ENCODE assay signal across 7 mouse cellular contexts in genomic region chr17:21009726-21010125, GRCm38 (mm10). TPM values are rescaled to one million over a fixed set of nuclear protein-coding genes. Genes with fewer than 3 reads are reported as not detected.
DNase-seq lines count a peak whose midpoint lies in the region; ATAC-seq lines count a peak whose summit lies in the region.

No protein-coding gene starts in this region.

- H3K4me2 ChIP-seq in lung, embryonic 16.5 days (ENCODE audit: low read depth, low read length): peak overlapping the region; percentile 80
- peak overlapping the region; percentile 74 for H3K4me2 ChIP-seq in embryonic facial prominence, embryonic 15.5 days (replicated peaks)
- H3K4me2 ChIP-seq in limb, embryonic 11.5 days (ENCODE audit: low read depth, severe bottlenecking): peak overlapping the region; percentile 79
- peak overlapping the region; percentile 72 for H3K4me2 ChIP-seq in stomach, embryonic 14.5 days (replicated peaks; ENCODE audit: low read depth, low read length)

- peak overlapping the region; percentile 86; the same call in 1 of the 2 replicates for H3K27ac ChIP-seq in lung, embryonic 16.5 days (ENCODE audit: low read length)
- H3K27ac ChIP-seq in embryonic facial prominence, embryonic 15.5 days (replicated peaks): peak overlapping the region; percentile 94
- H3K27ac ChIP-seq in limb, embryonic 11.5 days (replicated peaks; ENCODE audit: low read depth, low read length): no peak overlapping the region
- no peak overlapping the region for H3K27ac ChIP-seq in stomach, embryonic 14.5 days (ENCODE audit: low read length)

- peaks cover 15% of the 10 kb centered on the region for H3K36me3 ChIP-seq in lung, embryonic 16.5 days (ENCODE audit: control insufficient read depth, insufficient read depth, low read length)
- peaks cover 20% of the 10 kb centered on the region for H3K36me3 ChIP-seq in embryonic facial prominence, embryonic 15.5 days
- peaks cover 2% of the 10 kb centered on the region; the same call in 1 of the 2 replicates for H3K36me3 ChIP-seq in limb, embryonic 11.5 days (ENCODE audit: control insufficient read depth, insufficient read depth, low read length)
- peaks cover 16% of the 10 kb centered on the region for H3K36me3 ChIP-seq in stomach, embryonic 14.5 days (ENCODE audit: control insufficient read depth, insufficient read depth, low read length)

- no peak for ATAC-seq in lung, embryonic 16.5 days (ENCODE audit: low read depth)
- no peak for ATAC-seq in embryonic facial prominence, embryonic 15.5 days (ENCODE audit: insufficient number of reproducible peaks, low FRiP score, low TSS enrichment, low read depth)
- ATAC-seq in limb, embryonic 11.5 days (ENCODE audit: insufficient number of reproducible peaks, low FRiP score, low TSS enrichment, low read depth): no peak
- no peak for ATAC-seq in stomach, embryonic 14.5 days (ENCODE audit: insufficient number of reproducible peaks, insufficient read depth, low FRiP score, low read depth)

- H3K9me3 ChIP-seq in lung, embryonic 16.5 days (ENCODE audit: control insufficient read depth, low read length): no peaks in the 10 kb centered on the region
- no peaks in the 10 kb centered on the region for H3K9me3 ChIP-seq in embryonic facial prominence, embryonic 15.5 days (replicated peaks)
- H3K9me3 ChIP-seq in limb, embryonic 11.5 days (ENCODE audit: control insufficient read depth, low read length): no peaks in the 10 kb centered on the region
- H3K9me3 ChIP-seq in stomach, embryonic 14.5 days (ENCODE audit: control insufficient read depth, low read depth, low read length): no peaks in the 10 kb centered on the region

- DNase-seq in lung, adult 18-20 months: no peak
- DNase-seq in limb, embryonic 11.5 days (ENCODE audit: low spot score): no peak
- DNase-seq in c-Kit-positive CD71-positive TER-119-positive erythroid progenitor cells, embryonic 14.5 days (ENCODE audit: low spot score): no peak
- no peak for DNase-seq in thymus, postnatal 10 days (ENCODE audit: low spot score in 2 of 2)

- peaks cover 11% of the 10 kb centered on the region for H3K4me1 ChIP-seq in lung, embryonic 16.5 days (replicated peaks; ENCODE audit: control insufficient read depth, insufficient read depth, low read length)
- 0 out of 2 replicates have a peak, but pooled peaks cover 9% of the 10 kb centered on the region for H3K4me1 ChIP-seq in embryonic facial prominence, embryonic 15.5 days
- H3K4me1 ChIP-seq in limb, embryonic 11.5 days (ENCODE audit: control insufficient read depth, insufficient read depth, low read length): peaks cover 7% of the 10 kb centered on the region; the same call in 1 of the 2 replicates
- peaks cover 14% of the 10 kb centered on the region for H3K4me1 ChIP-seq in stomach, embryonic 14.5 days (ENCODE audit: control insufficient read depth, insufficient read depth, low read length)

- peak overlapping the region; percentile 85 for H3K9ac ChIP-seq in lung, embryonic 16.5 days (ENCODE audit: low read length)
- peak overlapping the region; percentile 62 for H3K9ac ChIP-seq in embryonic facial prominence, embryonic 15.5 days
- H3K9ac ChIP-seq in limb, embryonic 11.5 days (ENCODE audit: low read length): peak overlapping the region; percentile 91
- H3K9ac ChIP-seq in stomach, embryonic 14.5 days (replicated peaks; ENCODE audit: low read depth, low read length): peak overlapping the region; percentile 54

- peak overlapping the region; percentile 77 for H3K4me3 ChIP-seq in lung, embryonic 16.5 days (ENCODE audit: low read length)
- peak overlapping the region; percentile 82 for H3K4me3 ChIP-seq in embryonic facial prominence, embryonic 15.5 days (replicated peaks)
- H3K4me3 ChIP-seq in limb, embryonic 11.5 days (ENCODE audit: low read depth, low read length): peak overlapping the region; percentile 86
- peak overlapping the region; percentile 75 for H3K4me3 ChIP-seq in stomach, embryonic 14.5 days (ENCODE audit: low read depth, low read length)

- 14% methylated on average over 1 of the region's 1 CpGs for WGBS in lung, embryonic 16.5 days
- 29% methylated on average over 1 of the region's 1 CpGs for WGBS in embryonic facial prominence, embryonic 15.5 days
- 30% methylated on average over 1 of the region's 1 CpGs for WGBS in limb, embryonic 11.5 days
- 15% methylated on average over 1 of the region's 1 CpGs for WGBS in stomach, embryonic 14.5 days

- no peaks in the 10 kb centered on the region for H3K27me3 ChIP-seq in lung, embryonic 16.5 days (ENCODE audit: control insufficient read depth, insufficient read depth, low read depth, low read length)
- H3K27me3 ChIP-seq in embryonic facial prominence, embryonic 15.5 days: no peaks in the 10 kb centered on the region
- no peaks in the 10 kb centered on the region for H3K27me3 ChIP-seq in limb, embryonic 11.5 days (ENCODE audit: control insufficient read depth, insufficient read depth, low read length)
- H3K27me3 ChIP-seq in stomach, embryonic 14.5 days (ENCODE audit: control insufficient read depth, insufficient read depth, low read length): no peaks in the 10 kb centered on the region

RNA-seq across cellular contexts. Expression of gene Zfp160, which starts 1.0 kb away (rescaled TPM):
- polyA plus RNA-seq in lung, embryonic 16.5 days (2015; fragmentation: Nextera tagmentation; extraction: Ambion mirVana): 12.4 and 14.4 TPM in 2 replicates
- 15.8 and 17.0 TPM in 2 replicates for polyA plus RNA-seq in embryonic facial prominence, embryonic 15.5 days (2015; fragmentation: Nextera tagmentation; extraction: Ambion mirVana)
- polyA plus RNA-seq in limb, embryonic 11.5 days (2014; fragmentation: Nextera tagmentation; extraction: Ambion mirVana): 20.2 and 22.4 TPM in 2 replicates
- polyA plus RNA-seq in stomach, embryonic 14.5 days (2014; fragmentation: Nextera tagmentation; extraction: Ambion mirVana): 20.8 and 21.8 TPM in 2 replicates

RNA-seq across cellular contexts. Expression of gene Vmn1r233, which starts 13.5 kb away (rescaled TPM):
- not detected in 2 replicates for polyA plus RNA-seq in lung, embryonic 16.5 days (2015; fragmentation: Nextera tagmentation; extraction: Ambion mirVana)
- polyA plus RNA-seq in embryonic facial prominence, embryonic 15.5 days (2015; fragmentation: Nextera tagmentation; extraction: Ambion mirVana): not detected in 2 replicates
- not detected in 2 replicates for polyA plus RNA-seq in limb, embryonic 11.5 days (2014; fragmentation: Nextera tagmentation; extraction: Ambion mirVana)
- not detected in 2 replicates for polyA plus RNA-seq in stomach, embryonic 14.5 days (2014; fragmentation: Nextera tagmentation; extraction: Ambion mirVana)

Comparison
In these comparisons a context has a peak if more than half of its experiments do, and no peak if none do; other contexts are left out.
1. H3K27ac ChIP-seq: peak in lung, embryonic 16.5 days (single experiment) and embryonic facial prominence, embryonic 15.5 days (single experiment); none in limb, embryonic 11.5 days (single experiment) and stomach, embryonic 14.5 days (single experiment).
2. Peak in every context shown above with its lines, with median percentiles within 50 percentile points of each other: H3K4me2 ChIP-seq, H3K4me3 ChIP-seq and H3K9ac ChIP-seq.